Mouse (Mus musculus) A20 (cell line): ENCODE measurements at regions not wholly inside any gene's neighbourhood (a gene's known extent, or its start where the extent isn't known, plus 50 kb on each side); places are given as distances from the start of the nearest gene placed in this dataset.

Experiments used
- DNase-seq: peaks from one replicate; pipeline ENCODE4 v3.0.0-alpha.2; 2011; ENCODE audit warnings: low read depth, low spot score

- no peak for DNase-seq
Observed at GRCm38 (mm10) chr9:26549551-26549950, 184.0 kb upstream of the B3gat1 start.

GRCm38 (mm10) chr9:26575990-26576389, 157.5 kb upstream of the B3gat1 start:
- DNase-seq: no peak

GRCm38 (mm10) chr9:26601979-26602378, 131.5 kb upstream of the B3gat1 start:
- DNase-seq: no peak

GRCm38 (mm10) chr9:26604552-26604951, 129.0 kb upstream of the B3gat1 start:
- no peak for DNase-seq

GRCm38 (mm10) chr9:26611711-26612437, 121.7 kb upstream of the B3gat1 start:
- DNase-seq: peak; percentile 3

- no peak for DNase-seq
Observed at GRCm38 (mm10) chr9:26622840-26623448, 110.6 kb upstream of the B3gat1 start.

GRCm38 (mm10) chr9:26625171-26625937, 108.2 kb upstream of the B3gat1 start:
- no peak for DNase-seq

GRCm38 (mm10) chr9:26632891-26633650, 100.5 kb upstream of the B3gat1 start:
- DNase-seq: no peak

- DNase-seq: no peak
Observed at GRCm38 (mm10) chr9:26635211-26635610, 98.3 kb upstream of the B3gat1 start.

- DNase-seq: no peak
Observed at GRCm38 (mm10) chr9:26638586-26638985, 94.9 kb upstream of the B3gat1 start.

GRCm38 (mm10) chr9:26642302-26642701, 91.2 kb upstream of the B3gat1 start:
- DNase-seq: no peak

- DNase-seq: no peak
Observed at GRCm38 (mm10) chr9:26642831-26643230, 90.7 kb upstream of the B3gat1 start.

- no peak for DNase-seq
Observed at GRCm38 (mm10) chr9:26649506-26649905, 84.0 kb upstream of the B3gat1 start.

GRCm38 (mm10) chr9:26652920-26653319, 80.6 kb upstream of the B3gat1 start:
- no peak for DNase-seq

GRCm38 (mm10) chr9:26659366-26659765, 74.2 kb upstream of the B3gat1 start:
- no peak for DNase-seq

- no peak for DNase-seq
Observed at GRCm38 (mm10) chr9:26663544-26663943, 70.0 kb upstream of the B3gat1 start.

- no peak for DNase-seq
Observed at GRCm38 (mm10) chr9:26667835-26668234, 65.7 kb upstream of the B3gat1 start.

- no peak for DNase-seq
Observed at GRCm38 (mm10) chr9:26674059-26674757, 59.3 kb upstream of the B3gat1 start.

GRCm38 (mm10) chr9:26678288-26678687, 55.2 kb upstream of the B3gat1 start:
- DNase-seq: no peak

- DNase-seq: no peak
Observed at GRCm38 (mm10) chr9:26681516-26681915, 52.0 kb upstream of the B3gat1 start.
